Mouse (Mus musculus) lung, postnatal 0 days (tissue): ENCODE measurements at regions not wholly inside any gene's neighbourhood (a gene's known extent, or its start where the extent isn't known, plus 50 kb on each side); places are given as distances from the start of the nearest gene placed in this dataset.
A peak's percentile ranks its signal among the peaks of the same experiment; 100 is the strongest.

Experiments
- CTCF ChIP-seq: IDR thresholded peaks from 2 replicates; pipeline ENCODE4 v1.5.1; 2016; ENCODE audit warnings: antibody characterized with exemption, mild to moderate bottlenecking
- EP300 ChIP-seq: IDR thresholded peaks from 2 replicates; pipeline ENCODE4 v1.6.1; 2016; ENCODE audit warnings: antibody characterized with exemption, mild to moderate bottlenecking, control low read depth

DNA sequence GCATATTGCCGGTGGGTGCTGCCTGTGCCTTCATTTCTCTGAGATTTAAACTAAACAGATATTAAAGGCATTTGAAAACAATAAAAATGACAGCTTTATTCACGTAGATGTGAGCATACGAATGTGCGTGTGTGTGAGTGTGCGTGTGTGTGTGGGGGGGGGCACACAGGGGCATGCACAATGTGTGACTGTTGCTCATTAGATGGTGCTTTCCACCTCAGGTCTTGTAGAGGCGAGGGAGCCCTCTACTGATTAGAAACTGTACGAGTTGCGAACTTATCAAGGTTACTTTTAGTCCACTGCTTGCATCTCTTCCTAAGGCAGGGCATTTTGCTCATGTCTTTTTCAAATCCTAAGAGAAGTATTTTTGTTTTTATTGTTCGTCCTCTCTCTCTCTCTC, 141.9 kb upstream of the Gk2 start:
- TF ChIP-seq CTCF (peak; percentile 35), EP300 (no peak)
